In genomic region chr17:73548119-73548518, GRCm38 (mm10) we compare ENCODE assay signal across 15 mouse cellular contexts.
DNase-seq lines count a peak whose midpoint lies in the region; ATAC-seq lines count a peak whose summit lies in the region.
"Had no signal": no experiment of that assay in that cellular context is flagged by ENCODE, and none has a peak within 500 bp of the region (broad histone marks: within the 10 kb centered on the region; RNA-seq: fewer than 3 reads in every experiment).

No protein-coding gene starts in this region.

- 0 out of 2 replicates have a peak overlapping the region, but pooled peaks have one; percentile 27 for H3K27ac ChIP-seq in midbrain, embryonic 12.5 days (replicated peaks)
- H3K27ac ChIP-seq in liver, embryonic 11.5 days (ENCODE audit: low read depth, low read length), result no peak overlapping the region
- H3K27ac ChIP-seq: stomach, embryonic 15.5 days had no signal

- peaks cover 4% of the 10 kb centered on the region; the same call in 1 of the 2 replicates for H3K4me1 ChIP-seq in midbrain, embryonic 12.5 days
- no peaks in the 10 kb centered on the region for H3K4me1 ChIP-seq in liver, embryonic 11.5 days (replicated peaks; ENCODE audit: control insufficient read depth, insufficient read depth, low read length)
- H3K4me1 ChIP-seq: megakaryocyte, embryonic 14.5 days; stomach, embryonic 15.5 days had no signal

- no peaks in the 10 kb centered on the region for H3K9me3 ChIP-seq in midbrain, embryonic 12.5 days
- H3K9me3 ChIP-seq in liver, embryonic 11.5 days (ENCODE audit: control insufficient read depth, low read length), result no peaks in the 10 kb centered on the region
- H3K9me3 ChIP-seq: megakaryocyte, embryonic 14.5 days; stomach, embryonic 15.5 days had no signal

- peak; percentile 34 for DNase-seq in embryo, embryonic 11 days
- no peak for DNase-seq in embryo, embryonic 10 days (ENCODE audit: low spot score)
- peak; percentile 43 for DNase-seq in left cerebral cortex, postnatal 4 days
- no peak for DNase-seq in left cerebral cortex, postnatal 36 days (ENCODE audit: low spot score in 2 of 2)
- peak; percentile 45 for DNase-seq in retina, embryonic 14.5 days (ENCODE audit: low spot score)
- DNase-seq in right cerebral cortex, adult 2 months (ENCODE audit: low spot score in 2 of 2), result no peak
- DNase-seq in liver, embryonic 11.5 days (ENCODE audit: low spot score), result no peak
- DNase-seq: cerebellum, adult 8-10 months; heart, adult 11 months; layer of hippocampus, adult 9-11 months; thymus, postnatal 4 days had no signal

- H3K9ac ChIP-seq in midbrain, embryonic 12.5 days (replicated peaks), result no peak overlapping the region
- no peak overlapping the region for H3K9ac ChIP-seq in liver, embryonic 11.5 days (ENCODE audit: low read depth, low read length)
- H3K9ac ChIP-seq: stomach, embryonic 15.5 days had no signal

- no peak overlapping the region for H3K4me3 ChIP-seq in midbrain, embryonic 12.5 days
- no peak overlapping the region for H3K4me3 ChIP-seq in liver, embryonic 11.5 days (ENCODE audit: low read depth, low read length)
- H3K4me3 ChIP-seq: megakaryocyte, embryonic 14.5 days; stomach, embryonic 15.5 days had no signal

- H3K36me3 ChIP-seq in midbrain, embryonic 12.5 days, result no peaks in the 10 kb centered on the region
- no peaks in the 10 kb centered on the region for H3K36me3 ChIP-seq in liver, embryonic 11.5 days (ENCODE audit: control insufficient read depth, insufficient read depth, low read length)
- H3K36me3 ChIP-seq: stomach, embryonic 15.5 days had no signal

- intact Hi-C loops in left cerebral cortex, postnatal 4 days (cut with DNase I), result no loop called here
- intact Hi-C loops in left cerebral cortex, postnatal 36 days (cut with DNase I), result no loop called here

- ATAC-seq in midbrain, embryonic 12.5 days (ENCODE audit: low FRiP score, low read depth), result peak; percentile 63
- ATAC-seq in liver, embryonic 11.5 days (replicated peaks; ENCODE audit: low FRiP score), result no peak
- ATAC-seq: inflammation-experienced regulatory T-cells, adult 6 months had no signal

- H3K27me3 ChIP-seq in midbrain, embryonic 12.5 days, result no peaks in the 10 kb centered on the region
- no peaks in the 10 kb centered on the region for H3K27me3 ChIP-seq in liver, embryonic 11.5 days (replicated peaks; ENCODE audit: control insufficient read depth, insufficient read depth, low read length)
- H3K27me3 ChIP-seq: megakaryocyte, embryonic 14.5 days; stomach, embryonic 15.5 days had no signal

- H3K4me2 ChIP-seq in midbrain, embryonic 12.5 days (replicated peaks), result no peak overlapping the region
- H3K4me2 ChIP-seq in liver, embryonic 11.5 days, result no peak overlapping the region
- H3K4me2 ChIP-seq: stomach, embryonic 15.5 days had no signal

- WGBS in midbrain, embryonic 12.5 days, result 47% methylated on average over 7 of the region's 7 CpGs
- 59% methylated on average over 7 of the region's 7 CpGs for whole genome bisulfite sequencing in liver, embryonic 11.5 days

Comparison
In these comparisons a context has a peak if more than half of its experiments do, and no peak if none do; other contexts are left out.
1. DNase-seq: peak in embryo, embryonic 11 days (single experiment), left cerebral cortex, postnatal 4 days (single experiment) and retina, embryonic 14.5 days (single experiment); none in embryo, embryonic 10 days (single experiment), left cerebral cortex, postnatal 36 days (0 of 2), right cerebral cortex, adult 2 months (0 of 2) and liver, embryonic 11.5 days (single experiment).